Mouse (Mus musculus) liver, embryonic 12.5 days (tissue): ENCODE measurements around the gene Cdk11b. TPM values are rescaled to one million over a fixed set of nuclear protein-coding genes. Genes with fewer than 3 reads are reported as not detected.
A peak's percentile ranks its signal among the peaks of the same experiment; 100 is the strongest.
"Not testable (repeated sequence)": the region's sequence is repeated elsewhere in the genome, so short reads cannot be mapped to it uniquely, and the experiment has no call there.

Experiments
- ATAC-seq: fragments of 200-750 bp; cut with Nextera tagmentation; 2 replicates; pipeline ENCODE4 v1.8.0; 2017; ENCODE audit warnings: moderate number of reproducible peaks, mild to moderate bottlenecking, moderate library complexity
- H3K27ac ChIP-seq: fragments of 300-500 bp; sonication (generic); 2 replicates; pipeline ENCODE4 v1.5.1; 2016; ENCODE audit warnings: mild to moderate bottlenecking
- H3K27me3 ChIP-seq: fragments of 300-500 bp; sonication (generic); replicated peaks from 2 replicates; pipeline ENCODE4 v1.6.1; 2016; ENCODE audit warnings: mild to moderate bottlenecking, moderate library complexity
- H3K36me3 ChIP-seq: fragments of 300-500 bp; sonication (generic); 2 replicates; pipeline ENCODE4 v1.6.1; 2016; ENCODE audit warnings: mild to moderate bottlenecking, moderate library complexity
- H3K4me1 ChIP-seq: fragments of 300-500 bp; sonication (generic); 2 replicates; pipeline ENCODE4 v1.6.1; 2016
- H3K4me2 ChIP-seq: fragments of 300-500 bp; sonication (generic); 2 replicates; pipeline ENCODE4 v1.6.1; 2016; ENCODE audit warnings: mild to moderate bottlenecking, moderate library complexity
- H3K4me3 ChIP-seq: fragments of 300-500 bp; sonication (generic); 2 replicates; pipeline ENCODE4 v1.5.1; 2016; ENCODE audit warnings: mild to moderate bottlenecking, moderate library complexity
- H3K9ac ChIP-seq: fragments of 300-500 bp; sonication (generic); 2 replicates; pipeline ENCODE4 v1.6.1; 2016; ENCODE audit warnings: mild to moderate bottlenecking, moderate library complexity
- H3K9me3 ChIP-seq: fragments of 300-500 bp; sonication (generic); replicated peaks from 2 replicates; pipeline ENCODE4 v1.6.1; 2016; ENCODE audit warnings: mild to moderate bottlenecking, moderate library complexity
- WGBS: fragments of 180-500 bp; shearing (Covaris S2); methylation state at CpG from one replicate; pipeline ENCODE4 v1.1.7; 2016; ENCODE audit not compliant: insufficient replicate concordance; 5-methylcytosine and 5-hydroxymethylcytosine counted together
- polyA plus RNA-seq: library from polyadenylated mRNA; unstranded; fragments of >200 nt; fragmentation: Nextera tagmentation; extraction: Ambion mirVana; gene quantifications from 2 replicates; pipeline ENCODE4 v1.2.1, GENCODE M21; 2016

Cdk11b gene
- polyA plus RNA-seq, 1 experiment from 2014 or later = 45.5 TPM

GRCm38 (mm10) chr4:155613264-155613663 is 11.4 kb upstream of the Cdk11b start:
- H3K9me3 ChIP-seq = no peaks in the 10 kb centered on the region
- no peak overlapping the region for H3K4me2 ChIP-seq
- no peaks in the 10 kb centered on the region for H3K27me3 ChIP-seq
- 85% methylated on average over 3 of the region's 3 CpGs for WGBS
- peaks cover 84% of the 10 kb centered on the region for H3K36me3 ChIP-seq
- H3K27ac ChIP-seq = no peak overlapping the region
- H3K4me3 ChIP-seq = no peak overlapping the region
- H3K9ac ChIP-seq = no peak overlapping the region
- H3K4me1 ChIP-seq = peaks cover 5% of the 10 kb centered on the region
- ATAC-seq = no peak

GRCm38 (mm10) chr4:155618321-155618720 is 6.3 kb upstream of the Cdk11b start:
- Histone ChIP-seq H3K4me3 (no peak overlapping the region), H3K9ac (no peak overlapping the region), H3K36me3 (peaks cover 85% of the 10 kb centered on the region), H3K27me3 (no peaks in the 10 kb centered on the region), H3K4me2 (no peak overlapping the region), H3K9me3 (no peaks in the 10 kb centered on the region), H3K4me1 (peaks cover 11% of the 10 kb centered on the region), H3K27ac (no peak overlapping the region)
- peak; percentile 73; the same call in 1 of the 2 replicates for ATAC-seq
- 64% methylated on average over 5 of the region's 5 CpGs for WGBS

GRCm38 (mm10) chr4:155630267-155630666 is 5.6 kb downstream of the Cdk11b start:
- H3K27ac ChIP-seq = no peak overlapping the region
- H3K27me3 ChIP-seq = no peaks in the 10 kb centered on the region
- WGBS = 68% methylated on average over 6 of the region's 6 CpGs
- no peaks in the 10 kb centered on the region for H3K9me3 ChIP-seq
- no peak for ATAC-seq
- H3K4me3 ChIP-seq = no peak overlapping the region
- peaks cover 4% of the 10 kb centered on the region; the same call in 1 of the 2 replicates for H3K4me1 ChIP-seq
- H3K9ac ChIP-seq = no peak overlapping the region
- H3K4me2 ChIP-seq = no peak overlapping the region
- peaks cover 84% of the 10 kb centered on the region for H3K36me3 ChIP-seq

GRCm38 (mm10) chr4:155635766-155636499 is 11.3 kb downstream of the Cdk11b start:
- peaks cover 95% of the 10 kb centered on the region for H3K36me3 ChIP-seq

GRCm38 (mm10) chr4:155643531-155643930 is 18.9 kb downstream of the Cdk11b start:
- no peak overlapping the region for H3K9ac ChIP-seq
- H3K4me3 ChIP-seq = no peak overlapping the region
- H3K27me3 ChIP-seq = no peaks in the 10 kb centered on the region
- no peak for ATAC-seq
- H3K9me3 ChIP-seq = no peaks in the 10 kb centered on the region
- H3K36me3 ChIP-seq = peaks cover 95% of the 10 kb centered on the region
- no peak overlapping the region for H3K27ac ChIP-seq
- H3K4me2 ChIP-seq = no peak overlapping the region
- WGBS = 80% methylated on average over 1 of the region's 1 CpGs
- H3K4me1 ChIP-seq = no peaks in the 10 kb centered on the region

More at GRCm38 (mm10) chr4:155635766-155636499, 11.3 kb downstream of the Cdk11b start:
- no peaks in the 10 kb centered on the region for H3K9me3 ChIP-seq
- no peak overlapping the region for H3K9ac ChIP-seq
- no peaks in the 10 kb centered on the region for H3K4me1 ChIP-seq
- no peak overlapping the region for H3K4me3 ChIP-seq
- no peaks in the 10 kb centered on the region for H3K27me3 ChIP-seq
- no peak for ATAC-seq
- H3K27ac ChIP-seq = no peak overlapping the region
- no peak overlapping the region for H3K4me2 ChIP-seq

- H3K4me1 ChIP-seq, ATAC-seq, H3K4me2 ChIP-seq, H3K9ac ChIP-seq, H3K9me3 ChIP-seq, H3K27me3 ChIP-seq, H3K4me3 ChIP-seq, H3K27ac ChIP-seq: not testable (repeated sequence)
- 86% methylated on average over 2 of the region's 2 CpGs for WGBS
- peaks cover 97% of the 10 kb centered on the region for H3K36me3 ChIP-seq
These were observed 20.7 kb downstream of the Cdk11b start, which contains the start of gene Gm10563 for GRCm38 (mm10) chr4:155645308-155645707. TSS of gene Gm10563 (minus strand) at chr4:155645408.

GRCm38 (mm10) chr4:155645721-155646120 is 21.1 kb downstream of the Cdk11b start:
- no peak overlapping the region for H3K4me2 ChIP-seq
- H3K36me3 ChIP-seq = peaks cover 97% of the 10 kb centered on the region
- H3K27ac ChIP-seq = no peak overlapping the region
- H3K9ac ChIP-seq = no peak overlapping the region
- no peak for ATAC-seq
- H3K9me3 ChIP-seq = no peaks in the 10 kb centered on the region
- WGBS = 89% methylated on average over 5 of the region's 5 CpGs
- H3K4me3 ChIP-seq = no peak overlapping the region
- H3K27me3 ChIP-seq = 0 out of 2 replicates have a peak, but pooled peaks cover 3% of the 10 kb centered on the region
- H3K4me1 ChIP-seq = no peaks in the 10 kb centered on the region

GRCm38 (mm10) chr4:155649355-155649754 is 24.7 kb downstream of the Cdk11b start:
- Histone ChIP-seq H3K4me1 (peaks cover 31% of the 10 kb centered on the region), H3K36me3 (peaks cover 70% of the 10 kb centered on the region), H3K9ac (no peak overlapping the region), H3K27ac (no peak overlapping the region), H3K4me3 (no peak overlapping the region), H3K4me2 (no peak overlapping the region), H3K9me3 (no peaks in the 10 kb centered on the region), H3K27me3 (peaks cover 39% of the 10 kb centered on the region)
- ATAC-seq = no peak
- 89% methylated on average over 11 of the region's 11 CpGs for WGBS

- H3K27ac ChIP-seq = no peak overlapping the region
- H3K4me1 ChIP-seq = peaks cover 44% of the 10 kb centered on the region
- no peak overlapping the region for H3K4me3 ChIP-seq
- H3K27me3 ChIP-seq = peaks cover 59% of the 10 kb centered on the region
- 46% methylated on average over 15 of the region's 15 CpGs for WGBS
- no peak for ATAC-seq
- H3K9ac ChIP-seq = no peak overlapping the region
- H3K9me3 ChIP-seq = no peaks in the 10 kb centered on the region
- peaks cover 50% of the 10 kb centered on the region for H3K36me3 ChIP-seq
- no peak overlapping the region for H3K4me2 ChIP-seq
These were observed 27.1 kb downstream of the Cdk11b start for GRCm38 (mm10) chr4:155651553-155652269.

GRCm38 (mm10) chr4:155652283-155653085 is 27.8 kb downstream of the Cdk11b start:
- Histone ChIP-seq H3K9ac (peak overlapping the region; percentile 36; the same call in 1 of the 2 replicates), H3K27me3 (peaks cover 59% of the 10 kb centered on the region), H3K27ac (no peak overlapping the region), H3K36me3 (peaks cover 42% of the 10 kb centered on the region), H3K4me3 (peak overlapping the region; percentile 34), H3K4me1 (peaks cover 44% of the 10 kb centered on the region), H3K4me2 (peak overlapping the region; percentile 67), H3K9me3 (no peaks in the 10 kb centered on the region)
- no peak for ATAC-seq
- 20% methylated on average over 36 of the region's 36 CpGs for WGBS

- ATAC-seq = no peak
- H3K4me3 ChIP-seq = peak within 1 kb of the TSS; percentile 45
- H3K4me2 ChIP-seq = peak within 1 kb of the TSS; percentile 67
- peaks cover 37% of the 10 kb centered on the region for H3K36me3 ChIP-seq
- H3K27ac ChIP-seq = no peak within 1 kb of the TSS
- H3K27me3 ChIP-seq = peaks cover 59% of the 10 kb centered on the region
- H3K9ac ChIP-seq = peak within 1 kb of the TSS; percentile 36; the same call in 1 of the 2 replicates
- 3% methylated on average over 33 of the region's 33 CpGs for WGBS
- H3K9me3 ChIP-seq = no peaks in the 10 kb centered on the region
- peaks cover 44% of the 10 kb centered on the region for H3K4me1 ChIP-seq
These were observed 28.4 kb downstream of the Cdk11b start, which contains the start of gene Mmp23 for GRCm38 (mm10) chr4:155653086-155653450. TSS of gene Mmp23 (minus strand) at chr4:155653384.
